Mouse (Mus musculus): ENCODE results near the gene Clasrp. TPM values are rescaled to one million over a fixed set of nuclear protein-coding genes. Genes with fewer than 3 reads are reported as not detected.

Clasrp gene
- total RNA-seq (2014; fragmentation: Nextera tagmentation), result 24.2 and 40.8 TPM in 2 replicates
- 19.6 TPM in 2 replicates for total RNA-seq (2017)

DNA sequence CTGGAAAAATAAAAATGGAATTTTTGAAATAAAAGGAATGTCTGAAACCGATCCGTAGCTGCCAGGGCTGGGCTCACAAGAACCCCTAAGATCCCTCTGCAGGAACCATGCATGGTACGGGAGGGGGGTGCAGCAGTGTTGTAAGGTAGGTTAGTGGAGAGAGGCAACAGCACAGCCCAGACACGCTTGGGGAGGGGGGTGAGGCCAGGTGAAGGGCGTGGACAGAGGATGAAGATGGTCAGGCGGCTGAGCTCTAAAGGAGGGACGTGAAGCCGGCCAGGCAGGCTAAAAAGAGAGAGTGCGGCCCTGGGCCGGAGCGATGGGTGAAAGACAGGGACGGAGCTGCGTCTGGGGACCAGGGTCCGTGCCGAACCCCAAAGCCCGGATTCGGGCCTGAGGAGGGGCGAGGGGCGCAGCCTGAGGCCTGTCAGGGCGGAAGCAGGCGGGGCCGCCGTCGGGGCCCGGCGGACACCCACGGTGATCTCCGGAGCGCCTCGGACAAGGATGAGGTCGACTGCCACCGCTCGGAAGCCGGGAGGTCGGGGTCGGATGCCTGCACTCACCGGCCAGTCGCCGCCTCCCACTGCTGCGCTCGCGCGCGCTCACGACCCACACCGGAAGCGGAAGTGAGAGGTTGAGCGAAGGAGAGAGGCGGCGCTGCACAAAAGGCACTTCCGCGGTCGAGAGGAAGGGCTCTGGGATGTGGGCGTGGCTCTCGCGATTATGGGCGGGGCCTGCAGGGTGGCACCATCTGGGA, at the start of gene Clasrp:
Clasrp (minus strand) TSS at position 638 of the 757 bp plus-strand sequence.
- ATAC-seq (replicated peaks; ENCODE audit: poor library complexity, severe bottlenecking), result peak; percentile 95

- no peak for ATAC-seq (replicated peaks; ENCODE audit: poor library complexity, severe bottlenecking)
Observed at GRCm38 (mm10) chr7:19652614-19653013, 48.3 kb upstream of the Clasrp start.

GRCm38 (mm10) chr7:19651063-19651786, 46.9 kb upstream of the Clasrp start:
- ATAC-seq (replicated peaks; ENCODE audit: poor library complexity, severe bottlenecking), result no peak

DNA sequence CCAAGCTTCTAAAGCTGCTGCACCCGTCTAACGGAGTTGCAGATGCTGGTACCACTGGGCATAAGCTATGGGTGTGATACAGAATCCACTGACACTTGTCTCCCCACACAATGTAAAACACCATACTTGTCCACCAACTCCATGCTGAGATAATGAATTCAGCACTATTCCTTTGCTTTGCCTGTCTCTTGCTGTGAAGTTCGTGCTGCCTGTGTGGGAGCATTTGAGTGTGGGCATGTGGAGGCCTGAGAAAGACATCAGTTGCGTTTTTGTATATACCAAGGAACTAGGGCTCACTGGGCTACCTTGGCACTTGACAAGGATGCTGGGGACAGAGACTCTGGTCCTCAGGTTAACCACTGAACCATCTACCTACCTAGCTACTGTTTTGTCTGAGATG, 36.9 kb upstream of the Clasrp start:
- ATAC-seq (replicated peaks; ENCODE audit: poor library complexity, severe bottlenecking), result no peak

DNA sequence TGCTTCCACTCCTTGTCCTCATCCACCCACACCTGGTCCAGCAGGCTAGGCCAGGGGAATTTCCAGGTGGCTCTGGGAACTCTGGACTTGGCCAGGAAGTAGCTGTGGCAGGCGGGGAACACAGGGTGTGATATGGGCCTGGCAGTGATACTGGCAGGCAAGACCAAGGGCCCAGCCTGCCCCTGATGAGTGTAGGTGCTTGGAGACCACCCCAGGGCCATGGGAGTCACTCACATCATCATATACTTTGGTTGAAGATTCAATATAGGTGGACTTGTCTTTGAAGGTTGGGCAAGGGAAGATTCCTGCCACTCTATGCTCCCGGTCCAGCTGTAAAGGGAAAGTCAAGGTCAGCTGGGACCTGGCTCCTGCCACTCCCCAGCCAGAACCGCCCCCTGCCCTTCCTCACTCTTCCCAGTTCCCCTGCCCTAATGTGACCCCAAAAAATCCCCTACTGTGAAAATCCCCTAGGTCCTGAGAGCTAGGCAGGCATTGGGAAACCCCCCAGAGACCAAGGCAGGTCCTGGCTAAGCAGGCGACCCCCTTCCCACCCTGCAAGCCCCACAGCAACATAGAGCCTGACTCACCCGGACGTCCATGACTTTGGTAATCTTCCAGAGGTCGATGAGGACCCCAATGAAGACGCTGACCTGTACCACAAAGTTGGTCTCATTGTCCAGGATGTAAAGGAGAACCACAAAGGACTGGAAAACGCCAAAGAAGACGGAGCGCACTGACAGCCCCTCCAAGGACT, 31.0 kb upstream of the Clasrp start:
- ATAC-seq (replicated peaks; ENCODE audit: poor library complexity, severe bottlenecking), result no peak

DNA sequence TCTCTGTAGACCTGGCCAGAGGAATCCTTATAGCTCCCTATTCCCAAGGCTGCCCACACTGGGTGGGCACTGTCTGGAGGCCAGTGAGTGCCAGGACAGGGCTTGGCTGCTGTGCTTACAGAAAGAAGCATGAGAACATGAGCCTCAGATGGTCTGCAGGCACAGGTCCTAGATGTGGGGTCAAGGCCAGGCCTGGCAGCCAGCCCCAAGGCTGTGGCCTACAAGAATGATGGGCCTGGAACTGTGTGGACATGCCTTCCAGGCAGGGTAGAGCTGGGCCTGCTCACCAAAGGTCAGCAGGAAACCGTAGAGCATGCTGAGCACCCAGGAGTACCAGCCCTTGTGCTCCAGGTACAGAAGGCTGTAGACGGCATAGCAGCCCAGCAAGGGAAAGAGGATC, 30.3 kb upstream of the Clasrp start:
- no peak for ATAC-seq (replicated peaks; ENCODE audit: poor library complexity, severe bottlenecking)

DNA sequence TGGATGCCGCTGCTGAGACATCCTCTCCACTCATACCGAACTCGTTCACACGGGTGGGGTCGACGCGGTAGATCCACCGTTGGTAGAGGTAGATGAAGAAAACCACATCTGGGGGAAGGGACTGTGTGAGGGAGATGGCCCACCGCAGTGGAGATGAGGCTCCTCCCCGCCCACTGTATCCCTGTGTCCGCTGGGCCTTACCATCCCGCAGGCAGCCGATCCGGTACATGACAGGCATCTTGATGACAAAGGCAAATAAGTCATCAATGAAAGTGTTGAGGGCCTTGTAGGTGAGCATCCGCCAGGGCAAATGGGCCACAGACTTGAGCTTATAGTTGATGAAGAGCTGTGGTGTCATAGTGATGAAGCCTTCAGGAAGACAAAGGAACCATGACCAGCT, 29.6 kb upstream of the Clasrp start:
- ATAC-seq (replicated peaks; ENCODE audit: poor library complexity, severe bottlenecking), result no peak

DNA sequence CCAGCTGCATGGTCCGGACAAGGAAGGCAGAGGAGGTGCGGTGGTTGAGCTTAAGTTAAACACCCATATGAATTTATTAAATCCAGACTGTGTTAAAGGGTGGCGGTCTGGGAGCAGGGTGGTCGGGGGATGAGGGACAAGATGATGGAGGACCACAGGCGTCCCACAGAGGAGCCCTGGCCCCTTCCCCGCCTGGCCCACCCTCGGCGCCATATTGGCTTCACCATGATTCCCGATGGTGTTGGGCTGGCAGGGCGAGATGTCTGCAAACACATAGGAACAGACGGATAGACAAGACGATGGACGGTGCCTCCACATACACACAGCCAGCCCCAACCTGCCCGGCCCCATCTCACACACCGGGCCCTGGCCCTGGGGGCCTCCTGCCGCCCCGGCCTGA, 28.9 kb upstream of the Clasrp start:
- ATAC-seq (replicated peaks; ENCODE audit: poor library complexity, severe bottlenecking), result no peak

GRCm38 (mm10) chr7:19632720-19633119, 28.4 kb upstream of the Clasrp start:
- no peak for ATAC-seq (replicated peaks; ENCODE audit: poor library complexity, severe bottlenecking)

DNA sequence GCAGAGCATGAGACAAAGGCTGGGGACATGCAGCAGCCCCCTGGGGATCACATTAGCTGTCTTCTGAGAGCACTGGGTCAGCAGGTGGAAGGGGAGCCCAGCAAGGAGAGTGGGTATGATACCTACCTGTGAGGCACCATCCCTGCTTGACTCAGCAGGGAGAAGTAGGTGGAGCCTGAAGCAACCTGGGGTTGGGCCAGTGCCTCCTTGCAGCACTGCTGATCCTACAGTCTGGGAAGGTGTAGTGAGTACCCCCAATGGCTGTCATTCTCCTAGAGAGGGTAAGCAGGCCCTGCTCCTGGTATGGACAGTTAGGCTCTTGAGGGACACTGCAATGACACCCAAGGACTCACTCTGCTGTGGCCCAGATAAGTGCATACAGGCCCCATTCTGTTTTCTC, 28.0 kb upstream of the Clasrp start:
- no peak for ATAC-seq (replicated peaks; ENCODE audit: poor library complexity, severe bottlenecking)

DNA sequence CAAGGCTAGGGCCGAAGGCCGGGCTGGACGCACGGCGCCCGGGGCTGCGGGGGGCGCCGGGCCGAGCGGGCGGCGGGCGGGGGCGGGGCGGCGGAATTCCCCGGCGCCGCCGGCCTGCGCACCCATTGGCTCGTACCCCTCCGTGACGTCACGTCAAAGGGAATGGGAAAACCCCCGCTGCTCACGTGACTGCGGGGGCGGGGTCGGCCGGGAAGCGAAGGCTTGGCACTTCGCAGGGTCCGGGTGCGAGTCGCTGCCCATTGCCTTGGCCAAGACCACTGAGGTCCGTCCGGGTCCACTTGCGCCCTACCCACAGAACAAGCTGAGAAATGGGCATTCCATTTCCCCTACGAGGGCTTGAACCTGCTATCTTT, 25.1 kb upstream of the Clasrp start, which contains the start of gene Relb:
Relb (minus strand) TSS at position 78 of the 374 bp plus-strand sequence.
- peak; percentile 25 for ATAC-seq (replicated peaks; ENCODE audit: poor library complexity, severe bottlenecking)

- ATAC-seq (replicated peaks; ENCODE audit: poor library complexity, severe bottlenecking), result peak; percentile 84
Observed at GRCm38 (mm10) chr7:19628536-19629360, 24.5 kb upstream of the Clasrp start.

- no peak for ATAC-seq (replicated peaks; ENCODE audit: poor library complexity, severe bottlenecking)
Observed at GRCm38 (mm10) chr7:19628192-19628535, 23.9 kb upstream of the Clasrp start.

DNA sequence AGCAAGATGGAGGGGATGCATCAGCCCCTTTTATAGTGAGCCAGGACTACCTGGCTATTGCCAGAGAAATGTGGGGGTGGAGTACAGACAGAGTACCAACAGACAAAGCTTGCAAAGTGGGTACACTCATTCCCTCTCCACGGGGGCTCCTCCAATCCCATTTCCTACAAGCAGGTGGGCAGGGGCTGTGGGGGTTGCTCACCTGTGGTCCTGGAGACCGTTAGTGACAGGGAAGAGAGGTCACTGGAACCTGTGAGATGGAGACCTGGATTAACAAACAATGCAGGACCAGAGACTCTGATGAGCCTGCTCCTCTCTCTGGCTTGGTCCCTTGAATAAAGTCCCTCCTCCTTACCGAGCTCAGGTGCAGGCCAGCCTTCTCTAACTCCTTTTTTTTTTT, 23.4 kb upstream of the Clasrp start:
- ATAC-seq (replicated peaks; ENCODE audit: poor library complexity, severe bottlenecking), result no peak

DNA sequence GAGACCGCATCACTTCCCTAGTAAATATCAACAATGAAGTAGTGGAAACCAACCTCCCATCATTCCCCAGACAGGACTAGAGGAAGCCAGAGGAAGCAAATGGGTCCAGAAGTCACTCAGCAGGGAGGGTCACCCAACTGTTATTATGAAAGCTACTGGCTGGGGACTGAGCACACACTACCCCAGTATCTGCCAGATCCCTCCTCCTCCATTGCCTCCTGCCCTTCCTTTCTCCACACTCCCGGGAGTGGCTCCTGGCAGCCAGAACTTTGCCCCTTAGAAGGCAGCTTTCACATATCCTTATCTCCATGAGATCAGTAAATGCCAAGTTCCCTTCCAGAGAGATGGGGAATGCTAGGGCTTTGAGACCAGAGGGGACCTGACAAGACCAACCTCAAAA, 19.1 kb upstream of the Clasrp start:
- ATAC-seq (replicated peaks; ENCODE audit: poor library complexity, severe bottlenecking), result no peak

DNA sequence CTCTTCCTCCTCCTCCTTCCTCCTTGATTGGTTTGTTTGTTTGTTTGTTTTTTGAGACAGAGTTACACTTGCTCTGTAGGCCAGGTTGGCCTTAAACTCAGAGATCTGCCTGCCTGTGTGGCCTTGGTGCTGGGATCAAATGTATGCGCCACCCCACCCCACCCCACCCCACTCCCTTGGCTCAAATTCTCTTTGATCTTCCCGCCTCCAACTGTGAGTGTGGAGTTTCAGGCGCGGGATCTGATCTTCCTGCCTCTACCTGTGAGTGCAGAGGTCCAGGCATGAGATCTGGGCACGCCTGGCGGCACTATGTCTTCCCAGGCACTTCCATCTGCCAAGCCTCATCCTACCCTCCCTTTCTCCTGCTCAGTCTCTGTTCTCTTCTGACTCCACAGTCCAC, 18.0 kb upstream of the Clasrp start:
- no peak for ATAC-seq (replicated peaks; ENCODE audit: poor library complexity, severe bottlenecking)

DNA sequence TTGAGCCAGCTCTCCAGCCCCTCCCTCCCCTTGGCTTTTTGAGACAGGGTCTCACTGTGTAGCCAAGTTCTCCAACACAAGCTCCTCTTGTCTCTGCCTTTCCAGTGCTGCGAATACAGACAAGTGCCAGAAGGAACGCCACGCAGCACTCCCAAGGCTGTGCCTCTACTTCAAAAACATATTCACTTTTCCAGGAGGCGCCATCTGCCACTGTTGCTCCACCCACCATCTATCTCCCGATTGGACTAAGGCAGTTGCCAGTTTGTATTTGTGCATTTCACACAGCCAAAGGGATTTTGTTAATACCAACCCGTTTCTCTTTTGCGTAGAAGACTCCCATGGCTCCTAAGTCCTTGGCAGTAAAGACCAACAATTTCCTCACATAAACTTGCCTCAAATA, 16.5 kb upstream of the Clasrp start:
- ATAC-seq (replicated peaks; ENCODE audit: poor library complexity, severe bottlenecking), result no peak

GRCm38 (mm10) chr7:19619004-19619801, 14.9 kb upstream of the Clasrp start:
- ATAC-seq (replicated peaks; ENCODE audit: poor library complexity, severe bottlenecking), result peak; percentile 84

DNA sequence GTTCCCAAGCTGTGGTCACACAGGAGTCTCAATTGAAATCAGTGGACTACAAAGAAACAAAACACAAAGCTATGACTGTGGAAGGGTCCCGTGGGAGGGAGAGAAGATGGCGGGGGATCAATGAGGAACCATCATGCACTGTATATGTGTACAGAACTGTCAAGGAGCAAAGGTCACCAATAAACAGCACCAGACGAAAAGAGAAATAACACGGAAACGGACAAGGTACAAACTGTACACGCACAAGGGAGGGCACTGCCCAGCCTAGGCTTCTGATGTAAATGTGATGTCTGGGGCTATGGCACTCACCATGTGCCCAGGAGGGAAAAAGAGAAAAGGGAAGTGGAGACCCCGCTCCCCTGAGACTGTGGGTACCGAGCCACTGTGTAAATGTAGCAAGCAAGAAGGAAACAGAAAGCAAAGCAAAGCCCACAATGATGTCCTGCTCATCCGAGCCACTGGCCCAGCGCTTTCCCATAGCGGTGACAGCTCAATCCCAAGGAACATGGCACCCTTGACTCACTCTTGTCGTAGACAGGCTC, 10.8 kb upstream of the Clasrp start:
- ATAC-seq (replicated peaks; ENCODE audit: poor library complexity, severe bottlenecking), result peak; percentile 66
